Mouse (Mus musculus) lung, postnatal 0 days (tissue): ENCODE measurements around the gene Lypd5. TPM values are rescaled to one million over a fixed set of nuclear protein-coding genes. Genes with fewer than 3 reads are reported as not detected.
A peak's percentile ranks its signal among the peaks of the same experiment; 100 is the strongest.

ENCODE experiments used
- ATAC-seq: fragments of 200-750 bp; cut with Nextera tagmentation; 2 replicates; pipeline ENCODE4 v1.8.0; 2017; ENCODE audit warnings: moderate library complexity
- DNase-seq: peaks from one replicate; pipeline ENCODE4 v3.0.0-alpha.2; 2016; ENCODE audit warnings: low spot score
- H3K27ac ChIP-seq: fragments of 300-500 bp; sonication (generic); 2 replicates; pipeline ENCODE4 v1.5.1; 2014; ENCODE audit warnings: antibody characterized with exemption, mild to moderate bottlenecking, low read length, mixed read lengths
- H3K27me3 ChIP-seq: fragments of 300-500 bp; sonication (generic); replicated peaks from 2 replicates; pipeline ENCODE4 v1.6.1; 2014; ENCODE audit warnings: low read length, mixed read lengths; ENCODE audit not compliant: insufficient read depth
- H3K36me3 ChIP-seq: fragments of 300-500 bp; sonication (generic); 2 replicates; pipeline ENCODE4 v1.6.1; 2014; ENCODE audit warnings: low read length, mixed read lengths; ENCODE audit not compliant: insufficient read depth
- H3K4me1 ChIP-seq: fragments of 300-500 bp; sonication (generic); 2 replicates; pipeline ENCODE4 v1.6.1; 2014; ENCODE audit warnings: antibody characterized with exemption, low read depth, low read length, mixed read lengths; ENCODE audit not compliant: insufficient read depth
- H3K4me2 ChIP-seq: fragments of 300-500 bp; sonication (generic); replicated peaks from 2 replicates; pipeline ENCODE4 v1.6.1; 2014; ENCODE audit warnings: low read depth, mild to moderate bottlenecking, low read length, moderate library complexity, mixed read lengths
- H3K4me3 ChIP-seq: fragments of 300-500 bp; sonication (generic); 2 replicates; pipeline ENCODE4 v1.5.1; 2014; ENCODE audit warnings: low read depth, low read length
- H3K9ac ChIP-seq: fragments of 300-500 bp; sonication (generic); replicated peaks from 2 replicates; pipeline ENCODE4 v1.6.1; 2014; ENCODE audit warnings: low read depth, mild to moderate bottlenecking
- H3K9me3 ChIP-seq: fragments of 300-500 bp; sonication (generic); 2 replicates; pipeline ENCODE4 v1.6.1; 2016; ENCODE audit warnings: low read length, mixed read lengths
- CTCF ChIP-seq: IDR thresholded peaks from 2 replicates; pipeline ENCODE4 v1.5.1; 2016; ENCODE audit warnings: antibody characterized with exemption, mild to moderate bottlenecking
- EP300 ChIP-seq: IDR thresholded peaks from 2 replicates; pipeline ENCODE4 v1.6.1; 2016; ENCODE audit warnings: antibody characterized with exemption, mild to moderate bottlenecking, control low read depth
- WGBS: fragments of 180-500 bp; shearing (Covaris S2); extraction: QIAGEN DNeasy Blood & Tissue Kit; methylation state at CpG from one replicate; pipeline ENCODE4 v1.1.7; 2014; 5-methylcytosine and 5-hydroxymethylcytosine counted together
- polyA plus RNA-seq: library from polyadenylated mRNA; unstranded; fragments of >200 nt; fragmentation: Nextera tagmentation; extraction: Ambion mirVana; gene quantifications from 2 replicates; pipeline ENCODE4 v1.2.1, GENCODE M21; 2015

Lypd5 gene
- polyA plus RNA-seq, 1 experiment from 2014 or later, result not detected

- Histone ChIP-seq H3K9me3 (no peaks in the 10 kb centered on the region), H3K4me2 (no peak overlapping the region), H3K4me3 (no peak overlapping the region), H3K36me3 (no peaks in the 10 kb centered on the region), H3K27me3 (no peaks in the 10 kb centered on the region), H3K4me1 (peaks cover 4% of the 10 kb centered on the region; the same call in 1 of the 2 replicates), H3K27ac (no peak overlapping the region), H3K9ac (no peak overlapping the region)
- no peak for DNase-seq
- TF ChIP-seq EP300 (no peak), CTCF (no peak)
- WGBS, result 47% methylated on average over 6 of the region's 6 CpGs
- ATAC-seq, result no peak
Observed at GRCm38 (mm10) chr7:24318942-24319341, 30.1 kb upstream of the Lypd5 start.

DNA sequence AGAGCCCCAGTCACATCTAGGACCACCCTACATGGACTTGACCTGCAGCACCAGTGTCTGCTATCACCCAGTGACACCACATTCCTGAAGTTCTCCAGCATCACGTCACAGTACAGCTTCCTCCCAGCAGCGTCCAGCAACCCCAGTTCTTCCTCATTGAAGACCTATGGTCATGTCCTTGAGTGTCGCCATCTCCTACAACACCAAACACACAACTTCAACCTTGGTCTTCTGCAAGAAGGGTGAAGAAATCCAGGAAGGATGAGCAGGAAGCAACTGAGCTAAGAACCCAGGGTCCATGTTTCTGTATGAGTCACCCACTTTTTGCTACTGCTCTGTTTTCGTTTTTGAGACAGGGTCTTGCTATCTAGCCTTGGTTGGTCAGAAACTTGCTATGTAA lies 26.4 kb upstream of the Lypd5 start:
- H3K9me3 ChIP-seq, result no peaks in the 10 kb centered on the region
- no peak overlapping the region for H3K4me2 ChIP-seq
- no peak overlapping the region for H3K27ac ChIP-seq
- WGBS, result 72% methylated on average over 4 of the region's 4 CpGs
- DNase-seq (no peak), ATAC-seq (no peak)
- H3K4me3 ChIP-seq, result no peak overlapping the region
- no peaks in the 10 kb centered on the region for H3K36me3 ChIP-seq
- H3K9ac ChIP-seq, result no peak overlapping the region
- no peaks in the 10 kb centered on the region for H3K4me1 ChIP-seq
- no peaks in the 10 kb centered on the region for H3K27me3 ChIP-seq
- TF ChIP-seq EP300, result no peak
- TF ChIP-seq CTCF, result no peak

GRCm38 (mm10) chr7:24325197-24325596 lies 23.8 kb upstream of the Lypd5 start:
- ATAC-seq (no peak), DNase-seq (peak; percentile 21)
- Histone ChIP-seq H3K36me3 (no peaks in the 10 kb centered on the region), H3K27ac (no peak overlapping the region), H3K27me3 (no peaks in the 10 kb centered on the region), H3K4me1 (no peaks in the 10 kb centered on the region), H3K4me3 (no peak overlapping the region), H3K4me2 (no peak overlapping the region), H3K9me3 (no peaks in the 10 kb centered on the region), H3K9ac (no peak overlapping the region)
- TF ChIP-seq CTCF (no peak), EP300 (no peak)
- 79% methylated on average over 6 of the region's 6 CpGs for WGBS

GRCm38 (mm10) chr7:24325675-24326128 lies 23.3 kb upstream of the Lypd5 start:
- Histone ChIP-seq H3K4me1 (no peaks in the 10 kb centered on the region), H3K9me3 (no peaks in the 10 kb centered on the region), H3K27me3 (no peaks in the 10 kb centered on the region), H3K4me2 (peak overlapping the region; percentile 47), H3K27ac (peak overlapping the region; percentile 88), H3K9ac (peak overlapping the region; percentile 23; the same call in 1 of the 2 replicates), H3K36me3 (no peaks in the 10 kb centered on the region), H3K4me3 (peak overlapping the region; percentile 20; the same call in 1 of the 2 replicates)
- ATAC-seq (peak; percentile 56), DNase-seq (peak; percentile 38)
- WGBS, result 5% methylated on average over 13 of the region's 13 CpGs
- TF ChIP-seq EP300 (no peak), CTCF (no peak)

GRCm38 (mm10) chr7:24326273-24327135 lies 22.5 kb upstream of the Lypd5 start:
- peak overlapping the region; percentile 88 for H3K27ac ChIP-seq
- H3K36me3 ChIP-seq, result no peaks in the 10 kb centered on the region
- ATAC-seq, result peak; percentile 78
- peak overlapping the region; percentile 47 for H3K4me2 ChIP-seq
- DNase-seq, result peak; percentile 76
- H3K9ac ChIP-seq, result peak overlapping the region; percentile 23; the same call in 1 of the 2 replicates
- H3K9me3 ChIP-seq, result no peaks in the 10 kb centered on the region
- H3K4me3 ChIP-seq, result peak overlapping the region; percentile 20; the same call in 1 of the 2 replicates
- no peaks in the 10 kb centered on the region for H3K27me3 ChIP-seq
- H3K4me1 ChIP-seq, result no peaks in the 10 kb centered on the region
- TF ChIP-seq CTCF, result no peak
- no peak for TF ChIP-seq EP300
- WGBS, result 45% methylated on average over 20 of the region's 20 CpGs

GRCm38 (mm10) chr7:24327281-24327975 lies 21.6 kb upstream of the Lypd5 start:
- H3K9ac ChIP-seq, result no peak overlapping the region
- no peaks in the 10 kb centered on the region for H3K9me3 ChIP-seq
- H3K36me3 ChIP-seq, result no peaks in the 10 kb centered on the region
- H3K27me3 ChIP-seq, result no peaks in the 10 kb centered on the region
- 54% methylated on average over 14 of the region's 14 CpGs for WGBS
- H3K4me2 ChIP-seq, result peak overlapping the region; percentile 28; the same call in 1 of the 2 replicates
- H3K4me3 ChIP-seq, result no peak overlapping the region
- peak overlapping the region; percentile 88 for H3K27ac ChIP-seq
- DNase-seq, result peak; percentile 89
- ATAC-seq, result peak; percentile 89
- H3K4me1 ChIP-seq, result no peaks in the 10 kb centered on the region
- TF ChIP-seq CTCF (no peak), EP300 (peak; percentile 95)
